Mouse (Mus musculus) layer of hippocampus, adult 11-12 months (tissue): ENCODE data around the gene Hsd11b1.

Experiments
- DNase-seq: peaks from one replicate; pipeline ENCODE4 v3.0.0; 2022; ENCODE audit warnings: low spot score

The Hsd11b1 gene

GRCm38 (mm10) chr1:193200640-193201382 is 63.1 kb downstream of the Hsd11b1 start:
- no peak for DNase-seq

- DNase-seq = no peak
Observed at GRCm38 (mm10) chr1:193198312-193198711, 65.6 kb downstream of the Hsd11b1 start.

GRCm38 (mm10) chr1:193197494-193198205 is 66.2 kb downstream of the Hsd11b1 start:
- no peak for DNase-seq

- DNase-seq = no peak
Observed at GRCm38 (mm10) chr1:193195169-193195810, 68.6 kb downstream of the Hsd11b1 start.

GRCm38 (mm10) chr1:193194416-193195140 is 69.3 kb downstream of the Hsd11b1 start:
- no peak for DNase-seq

- peak; percentile 32 for DNase-seq
Observed at GRCm38 (mm10) chr1:193191675-193192283, 72.1 kb downstream of the Hsd11b1 start.

- DNase-seq = no peak
Observed at GRCm38 (mm10) chr1:193189771-193190170, 74.1 kb downstream of the Hsd11b1 start.

GRCm38 (mm10) chr1:193189151-193189621 is 74.7 kb downstream of the Hsd11b1 start:
- peak; percentile 45 for DNase-seq

GRCm38 (mm10) chr1:193188257-193188656 is 75.6 kb downstream of the Hsd11b1 start:
- no peak for DNase-seq

GRCm38 (mm10) chr1:193181104-193181503 is 82.8 kb downstream of the Hsd11b1 start:
- DNase-seq = no peak

GRCm38 (mm10) chr1:193174143-193174733 is 89.6 kb downstream of the Hsd11b1 start:
- DNase-seq = no peak

GRCm38 (mm10) chr1:193173810-193174129 is 90.1 kb downstream of the Hsd11b1 start:
- DNase-seq = no peak

- peak; percentile 95 for DNase-seq
Observed at GRCm38 (mm10) chr1:193172991-193173809, 90.7 kb downstream of the Hsd11b1 start.
